Mouse (Mus musculus) forebrain, embryonic 11.5 days (tissue): ENCODE results near the gene Zfp146. TPM values are rescaled to one million over a fixed set of nuclear protein-coding genes. Genes with fewer than 3 reads are reported as not detected.
A peak's percentile ranks its signal among the peaks of the same experiment; 100 is the strongest.

Experiments used
- ATAC-seq: fragments of 200-750 bp; cut with Nextera tagmentation; replicated peaks from 2 replicates; pipeline ENCODE4 v1.8.0; 2017; ENCODE audit warnings: moderate TSS enrichment; ENCODE audit not compliant: low FRiP score
- DNase-seq: peaks from one replicate; pipeline ENCODE4 v3.0.0-alpha.2; 2017; ENCODE audit warnings: low spot score
- H3K27ac ChIP-seq: fragments of 300-500 bp; sonication (generic); 2 replicates; pipeline ENCODE4 v1.5.1; 2014; ENCODE audit warnings: low read depth, low read length
- H3K27me3 ChIP-seq: fragments of 300-500 bp; sonication (generic); 2 replicates; pipeline ENCODE4 v1.6.1; 2014; ENCODE audit warnings: mild to moderate bottlenecking, low read length, mixed read lengths; ENCODE audit not compliant: control insufficient read depth, insufficient read depth
- H3K36me3 ChIP-seq: fragments of 300-500 bp; sonication (generic); 2 replicates; pipeline ENCODE4 v1.6.1; 2014; ENCODE audit warnings: mild to moderate bottlenecking, low read length, moderate library complexity, mixed read lengths; ENCODE audit not compliant: control insufficient read depth, insufficient read depth
- H3K4me1 ChIP-seq: fragments of 300-500 bp; sonication (generic); replicated peaks from 2 replicates; pipeline ENCODE4 v1.6.1; 2014; ENCODE audit warnings: low read length, mixed read lengths; ENCODE audit not compliant: control insufficient read depth, insufficient read depth
- H3K4me2 ChIP-seq: fragments of 300-500 bp; sonication (generic); 2 replicates; pipeline ENCODE4 v1.6.1; 2014; ENCODE audit warnings: low read depth, mild to moderate bottlenecking, low read length, moderate library complexity, mixed read lengths; ENCODE audit not compliant: severe bottlenecking
- H3K4me3 ChIP-seq: fragments of 300-500 bp; sonication (generic); 2 replicates; pipeline ENCODE4 v1.5.1; 2014; ENCODE audit warnings: low read depth, low read length
- H3K9ac ChIP-seq: fragments of 300-500 bp; sonication (generic); 2 replicates; pipeline ENCODE4 v1.6.1; 2014; ENCODE audit warnings: low read length
- H3K9me3 ChIP-seq: fragments of 300-500 bp; sonication (generic); 2 replicates; pipeline ENCODE4 v1.6.1; 2016; ENCODE audit warnings: low read length, mixed read lengths; ENCODE audit not compliant: control insufficient read depth
- WGBS: fragments of 180-500 bp; shearing (Covaris S2); extraction: QIAGEN DNeasy Blood & Tissue Kit; methylation state at CpG from one replicate; pipeline ENCODE4 v1.1.7; 2014; 5-methylcytosine and 5-hydroxymethylcytosine counted together
- polyA plus RNA-seq: library from polyadenylated mRNA; unstranded; fragments of >200 nt; fragmentation: Nextera tagmentation; extraction: Ambion mirVana; gene quantifications from 2 replicates; pipeline ENCODE4 v1.2.1, GENCODE M21; 2014

Zfp146 gene
- polyA plus RNA-seq, 1 experiment from 2014 or later, result 14.0 TPM

DNA sequence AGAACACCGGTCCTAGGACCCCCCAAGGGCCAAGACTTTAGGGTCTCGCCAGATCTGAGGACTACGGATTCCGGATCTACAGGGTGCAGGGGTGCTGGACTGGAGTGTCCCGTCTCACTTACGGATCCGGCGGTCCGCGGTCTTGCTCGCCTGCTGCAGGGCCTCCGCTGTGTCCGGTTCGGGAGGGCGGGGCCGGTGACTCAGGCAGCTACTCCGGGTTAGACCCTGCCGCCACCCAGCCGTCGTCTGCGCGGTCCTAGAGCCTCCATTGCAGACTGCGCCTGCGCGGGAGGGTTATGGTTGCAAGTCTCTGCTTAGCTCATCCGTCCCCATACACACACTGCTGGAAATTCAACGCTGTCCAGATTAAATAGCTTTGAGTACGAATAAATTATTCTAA is 25.3 kb upstream of the Zfp146 start:
- WGBS, result under 1% methylated on average over 28 of the region's 28 CpGs
- Histone ChIP-seq H3K27me3 (no peaks in the 10 kb centered on the region), H3K4me3 (peak overlapping the region; percentile 72), H3K4me2 (peak overlapping the region; percentile 79), H3K9ac (peak overlapping the region; percentile 76), H3K4me1 (peaks cover 10% of the 10 kb centered on the region), H3K27ac (peak overlapping the region; percentile 27; the same call in 1 of the 2 replicates), H3K36me3 (no peaks in the 10 kb centered on the region; the same call in 1 of the 2 replicates), H3K9me3 (no peaks in the 10 kb centered on the region)
- ATAC-seq (peak; percentile 83), DNase-seq (peak; percentile 98)

DNA sequence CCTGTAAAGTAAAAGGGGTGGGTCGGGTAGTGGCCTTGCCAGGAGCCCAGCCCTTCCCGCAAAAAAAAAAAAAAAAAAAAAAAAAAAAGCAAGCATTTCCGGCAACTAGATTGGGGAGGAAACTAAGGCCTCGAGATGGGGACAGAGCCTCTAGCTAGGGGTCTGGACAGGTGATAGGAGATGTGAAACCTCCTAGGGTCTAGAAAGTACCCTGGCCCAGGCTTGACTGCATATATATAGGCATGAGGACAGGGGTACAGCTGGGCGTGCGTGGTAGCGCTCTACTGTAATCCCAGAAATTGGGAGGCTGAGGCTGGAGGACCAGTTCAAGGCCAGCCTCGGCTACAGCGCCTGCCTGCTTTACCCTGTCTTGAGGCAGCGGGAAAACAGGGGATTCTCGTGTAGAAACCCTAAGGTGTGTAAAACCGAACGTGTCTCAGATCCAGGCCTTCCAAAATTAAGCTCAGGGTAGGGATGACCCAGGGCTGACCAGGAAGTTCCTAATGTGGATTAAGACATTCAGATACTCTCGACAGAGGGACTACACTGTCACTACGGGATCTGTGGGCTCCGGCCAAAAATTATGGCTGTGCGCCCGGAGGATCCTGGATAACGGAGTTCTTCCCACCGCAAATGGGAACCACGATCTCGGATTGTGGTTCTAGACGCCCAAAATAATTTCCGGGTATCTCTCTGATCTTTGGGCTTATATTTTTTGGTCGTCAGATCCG is 24.7 kb upstream of the Zfp146 start:
- Histone ChIP-seq H3K4me1 (peaks cover 10% of the 10 kb centered on the region), H3K4me3 (peak overlapping the region; percentile 72), H3K36me3 (no peaks in the 10 kb centered on the region; the same call in 1 of the 2 replicates), H3K27ac (peak overlapping the region; percentile 27; the same call in 1 of the 2 replicates), H3K4me2 (peak overlapping the region; percentile 79), H3K9me3 (no peaks in the 10 kb centered on the region), H3K9ac (peak overlapping the region; percentile 76), H3K27me3 (no peaks in the 10 kb centered on the region)
- WGBS, result under 1% methylated on average over 26 of the region's 26 CpGs
- peak; percentile 38 for ATAC-seq
- DNase-seq, result no peak

- peak overlapping the region; percentile 76 for H3K9ac ChIP-seq
- no peaks in the 10 kb centered on the region; the same call in 1 of the 2 replicates for H3K36me3 ChIP-seq
- H3K27me3 ChIP-seq, result no peaks in the 10 kb centered on the region
- peak overlapping the region; percentile 79 for H3K4me2 ChIP-seq
- no peak overlapping the region for H3K27ac ChIP-seq
- ATAC-seq (peak; percentile 79), DNase-seq (peak; percentile 89)
- no peaks in the 10 kb centered on the region for H3K9me3 ChIP-seq
- WGBS, result 1% methylated on average over 26 of the region's 26 CpGs
- peaks cover 10% of the 10 kb centered on the region for H3K4me1 ChIP-seq
- peak overlapping the region; percentile 72 for H3K4me3 ChIP-seq
These were observed 24.1 kb upstream of the Zfp146 start for GRCm38 (mm10) chr7:30193581-30194100.

- Histone ChIP-seq H3K9me3 (no peaks in the 10 kb centered on the region), H3K27me3 (no peaks in the 10 kb centered on the region), H3K4me3 (peak overlapping the region; percentile 72), H3K27ac (no peak overlapping the region), H3K9ac (peak overlapping the region; percentile 76), H3K4me1 (peaks cover 10% of the 10 kb centered on the region), H3K4me2 (peak overlapping the region; percentile 79), H3K36me3 (peaks cover 1% of the 10 kb centered on the region)
- WGBS, result 14% methylated on average over 9 of the region's 9 CpGs
- ATAC-seq (no peak), DNase-seq (no peak)
These were observed 23.5 kb upstream of the Zfp146 start for GRCm38 (mm10) chr7:30193013-30193412.

GRCm38 (mm10) chr7:30192088-30192487 is 22.5 kb upstream of the Zfp146 start:
- no peak overlapping the region for H3K4me3 ChIP-seq
- DNase-seq, result no peak
- WGBS, result 91% methylated on average over 12 of the region's 12 CpGs
- H3K4me2 ChIP-seq, result no peak overlapping the region
- H3K9ac ChIP-seq, result no peak overlapping the region
- no peak overlapping the region for H3K27ac ChIP-seq
- ATAC-seq, result no peak
- H3K27me3 ChIP-seq, result no peaks in the 10 kb centered on the region
- peaks cover 4% of the 10 kb centered on the region for H3K36me3 ChIP-seq
- H3K9me3 ChIP-seq, result no peaks in the 10 kb centered on the region
- peaks cover 10% of the 10 kb centered on the region for H3K4me1 ChIP-seq

DNA sequence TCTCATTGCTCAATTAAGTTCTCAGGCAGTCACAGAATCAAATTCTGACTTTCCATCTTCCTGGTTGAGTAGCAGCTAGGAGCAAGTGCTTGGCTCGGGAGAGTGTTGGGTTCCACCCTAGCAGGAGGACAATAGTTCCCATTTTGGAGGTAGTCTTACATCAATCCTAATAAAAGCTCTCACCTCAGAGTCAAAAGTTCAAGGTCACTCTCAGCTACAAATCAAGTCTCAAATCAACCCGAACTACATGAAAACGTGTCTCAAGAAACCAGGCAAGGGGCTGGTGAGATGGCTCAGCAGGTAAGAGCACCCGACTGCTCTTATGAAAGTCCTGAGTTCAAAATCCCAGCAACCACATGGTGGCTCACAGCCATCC is 19.6 kb upstream of the Zfp146 start:
- Histone ChIP-seq H3K27me3 (no peaks in the 10 kb centered on the region), H3K9ac (no peak overlapping the region), H3K27ac (no peak overlapping the region), H3K9me3 (no peaks in the 10 kb centered on the region), H3K36me3 (peaks cover 4% of the 10 kb centered on the region), H3K4me1 (peaks cover 13% of the 10 kb centered on the region), H3K4me3 (no peak overlapping the region), H3K4me2 (no peak overlapping the region)
- WGBS, result 92% methylated on average over 4 of the region's 4 CpGs
- DNase-seq (no peak), ATAC-seq (no peak)

- Histone ChIP-seq H3K9ac (no peak overlapping the region), H3K9me3 (no peaks in the 10 kb centered on the region), H3K36me3 (peaks cover 4% of the 10 kb centered on the region), H3K4me3 (no peak overlapping the region), H3K4me1 (peaks cover 15% of the 10 kb centered on the region), H3K27ac (no peak overlapping the region), H3K27me3 (no peaks in the 10 kb centered on the region), H3K4me2 (no peak overlapping the region)
- WGBS, result 90% methylated on average over 12 of the region's 12 CpGs
- ATAC-seq (no peak), DNase-seq (no peak)
These were observed 19.0 kb upstream of the Zfp146 start for GRCm38 (mm10) chr7:30188344-30189115.

DNA sequence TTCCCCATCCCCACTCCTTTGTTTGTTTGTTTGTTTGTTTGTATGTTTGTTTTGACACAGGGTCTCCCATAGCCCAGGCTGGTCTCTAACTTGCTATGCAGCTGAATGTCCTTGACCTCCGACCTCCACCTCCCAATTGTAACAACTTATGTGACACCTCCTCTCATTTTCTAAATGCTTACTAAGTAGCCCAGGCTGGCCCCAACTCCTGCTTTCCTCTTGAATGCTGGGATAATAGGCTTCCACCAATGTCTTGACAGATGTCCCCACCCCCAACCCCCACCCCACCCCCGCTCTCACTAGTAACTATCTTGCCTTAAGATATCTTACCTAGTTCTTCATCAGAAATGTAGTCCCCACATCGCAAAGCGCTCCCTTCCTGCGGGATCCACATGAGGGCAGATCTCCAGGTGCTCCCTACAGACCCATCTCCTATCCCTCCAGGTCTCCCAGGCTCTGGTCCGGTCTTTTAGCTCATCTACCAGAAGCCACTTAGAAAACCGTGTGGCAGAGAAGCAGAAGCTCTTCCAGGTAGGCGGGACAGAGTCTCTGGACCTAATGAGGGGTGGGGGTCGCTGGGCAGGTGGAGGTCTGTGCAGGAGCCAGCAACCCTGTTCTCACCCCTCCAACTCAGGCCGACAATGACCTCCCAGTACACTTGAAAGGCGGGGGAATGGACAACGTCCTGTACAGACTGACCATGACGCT is 15.2 kb upstream of the Zfp146 start:
- 76% methylated on average over 13 of the region's 13 CpGs for WGBS
- H3K4me1 ChIP-seq, result peaks cover 4% of the 10 kb centered on the region; the same call in 1 of the 2 replicates
- H3K27ac ChIP-seq, result no peak overlapping the region
- H3K36me3 ChIP-seq, result peaks cover 4% of the 10 kb centered on the region
- no peak overlapping the region; the same call in 1 of the 2 replicates for H3K9ac ChIP-seq
- DNase-seq (no peak), ATAC-seq (no peak)
- no peaks in the 10 kb centered on the region for H3K27me3 ChIP-seq
- no peak overlapping the region for H3K4me2 ChIP-seq
- H3K9me3 ChIP-seq, result no peaks in the 10 kb centered on the region
- H3K4me3 ChIP-seq, result no peak overlapping the region
